Mouse (Mus musculus) cortical plate, adult 2 months (tissue): Measurements from ENCODE around the gene Dclre1b.
"Not testable (repeated sequence)": the region's sequence is repeated elsewhere in the genome, so short reads cannot be mapped to it uniquely, and the experiment has no call there.

ENCODE experiments used
- CTCF ChIP-seq: fragments of 200-500 bp; IDR thresholded peaks from 2 replicates; pipeline ENCODE4 v1.5.1; 2011; ENCODE audit warnings: mild to moderate bottlenecking, control low read depth, low read length; ENCODE audit not compliant: insufficient read depth; ENCODE audit errors: extremely low read depth
- POLR2A ChIP-seq: fragments of 200-500 bp; IDR thresholded peaks from 2 replicates; pipeline ENCODE4 v1.6.1; 2011; ENCODE audit warnings: mild to moderate bottlenecking, low read length, control low read depth; ENCODE audit not compliant: insufficient read depth; ENCODE audit errors: extremely low read depth

DNA sequence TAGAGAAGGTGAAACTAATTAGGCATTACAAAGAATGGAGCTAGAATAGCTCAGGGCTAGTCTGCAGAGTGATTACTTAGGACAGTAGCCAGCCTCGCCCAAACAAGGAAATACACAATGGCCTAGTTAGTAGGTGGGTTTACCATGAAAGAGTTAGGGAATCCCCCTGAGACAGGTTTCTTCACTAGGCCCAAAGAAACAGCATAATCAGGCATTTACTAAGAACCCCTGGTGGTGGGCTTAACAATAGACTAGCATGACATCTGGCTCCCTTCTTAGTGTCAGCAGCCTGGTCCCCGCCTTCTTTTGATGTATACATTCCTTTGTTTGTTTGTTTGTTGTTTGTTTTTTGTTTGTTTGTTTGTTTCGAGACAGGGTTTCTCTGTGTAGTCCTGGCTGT, 31.0 kb upstream of the Dclre1b start:
- not testable (repeated sequence) for TF ChIP-seq CTCF, POLR2A
